In genomic region chr2:128298996-128299395, GRCm38 (mm10) we compare ENCODE assay signal across 16 mouse cellular contexts.
"Had no signal": no experiment of that assay in that cellular context is flagged by ENCODE, and none has a peak within 500 bp of the region (broad histone marks: within the 10 kb centered on the region; RNA-seq: fewer than 3 reads in every experiment).

No protein-coding gene starts in this region.

- H3K27me3 ChIP-seq: limb, embryonic 13.5 days; neural tube, embryonic 15.5 days had no signal

- H3K27ac ChIP-seq: layer of hippocampus, adult 2 months; limb, embryonic 13.5 days; liver, embryonic 14.5 days; midbrain, embryonic 10.5 days; neural tube, embryonic 15.5 days had no signal

- DNase-seq: kidney, adult 18-20 months; kidney, postnatal 10 days; kidney, postnatal 4 days; left cerebral cortex, postnatal 4 days; midbrain, embryonic 14.5 days; retina, postnatal 1 day; right cerebral cortex, postnatal 4 days; spleen, adult 18-20 months; thymus, adult 18-20 months; thymus, postnatal 14 days had no signal

- H3K36me3 ChIP-seq: limb, embryonic 13.5 days; midbrain, embryonic 10.5 days; neural tube, embryonic 15.5 days had no signal

- H3K4me3 ChIP-seq: layer of hippocampus, adult 2 months; limb, embryonic 13.5 days; midbrain, embryonic 10.5 days; myocyte; neural tube, embryonic 15.5 days had no signal

- H3K4me2 ChIP-seq: limb, embryonic 13.5 days; neural tube, embryonic 15.5 days had no signal

- H3K9ac ChIP-seq: limb, embryonic 13.5 days; liver, embryonic 14.5 days; neural tube, embryonic 15.5 days had no signal

- H3K9me3 ChIP-seq: limb, embryonic 13.5 days; midbrain, embryonic 10.5 days; neural tube, embryonic 15.5 days had no signal
